Mouse (Mus musculus) embryonic facial prominence, embryonic 10.5 days (tissue): Measurements from ENCODE around the gene Ctdsp2. TPM values are rescaled to one million over a fixed set of nuclear protein-coding genes. Genes with fewer than 3 reads are reported as not detected.

Experiments
- DNase-seq: peaks from one replicate; pipeline ENCODE4 v3.0.0-alpha.2; 2017; ENCODE audit warnings: low spot score
- H3K27ac ChIP-seq: fragments of 300-500 bp; sonication (generic); replicated peaks from 2 replicates; pipeline ENCODE4 v1.5.1; 2016; ENCODE audit warnings: mild to moderate bottlenecking
- H3K27me3 ChIP-seq: fragments of 300-500 bp; sonication (generic); replicated peaks from 2 replicates; pipeline ENCODE4 v1.6.1; 2016; ENCODE audit warnings: low read depth, mild to moderate bottlenecking; ENCODE audit not compliant: poor library complexity, severe bottlenecking
- H3K36me3 ChIP-seq: fragments of 300-500 bp; sonication (generic); replicated peaks from 2 replicates; pipeline ENCODE4 v1.6.1; 2016; ENCODE audit warnings: mild to moderate bottlenecking, moderate library complexity
- H3K4me1 ChIP-seq: fragments of 300-500 bp; sonication (generic); 2 replicates; pipeline ENCODE4 v1.6.1; 2016
- H3K4me3 ChIP-seq: fragments of 300-500 bp; sonication (generic); 2 replicates; pipeline ENCODE4 v1.5.1; 2016; ENCODE audit warnings: mild to moderate bottlenecking, moderate library complexity
- H3K9me3 ChIP-seq: fragments of 300-500 bp; sonication (generic); 2 replicates; pipeline ENCODE4 v1.6.1; 2016; ENCODE audit warnings: mild to moderate bottlenecking
- WGBS: fragments of 180-500 bp; shearing (Covaris S2); methylation state at CpG from one replicate; pipeline ENCODE4 v1.1.7; 2016; 5-methylcytosine and 5-hydroxymethylcytosine counted together
- polyA plus RNA-seq: library from polyadenylated mRNA; unstranded; fragments of >200 nt; fragmentation: Nextera tagmentation; extraction: Ambion mirVana; gene quantifications from 2 replicates; pipeline ENCODE4 v1.2.1, GENCODE M21; 2016

Gene Ctdsp2
- polyA plus RNA-seq, 1 experiment from 2014 or later, result 49.3 TPM

- H3K27ac ChIP-seq, result no peak overlapping the region
- 87% methylated on average over 4 of the region's 4 CpGs for WGBS
- peaks cover under 1% of the 10 kb centered on the region; the same call in 1 of the 2 replicates for H3K27me3 ChIP-seq
- no peak overlapping the region for H3K4me3 ChIP-seq
- H3K36me3 ChIP-seq, result no peaks in the 10 kb centered on the region
- H3K4me1 ChIP-seq, result peaks cover 9% of the 10 kb centered on the region
- no peak for DNase-seq
- no peaks in the 10 kb centered on the region for H3K9me3 ChIP-seq
These were observed 27.9 kb upstream of the Ctdsp2 start for GRCm38 (mm10) chr10:126950572-126950971.

- no peaks in the 10 kb centered on the region for H3K9me3 ChIP-seq
- peaks cover 18% of the 10 kb centered on the region for H3K27me3 ChIP-seq
- H3K27ac ChIP-seq, result no peak overlapping the region
- 84% methylated on average over 1 of the region's 1 CpGs for WGBS
- no peak overlapping the region for H3K4me3 ChIP-seq
- H3K4me1 ChIP-seq, result peaks cover 21% of the 10 kb centered on the region
- no peak for DNase-seq
- H3K36me3 ChIP-seq, result no peaks in the 10 kb centered on the region
These were observed 26.1 kb upstream of the Ctdsp2 start for GRCm38 (mm10) chr10:126952375-126952774.

- no peaks in the 10 kb centered on the region for H3K36me3 ChIP-seq
- H3K4me3 ChIP-seq, result no peak overlapping the region
- 90% methylated on average over 3 of the region's 3 CpGs for WGBS
- H3K9me3 ChIP-seq, result no peaks in the 10 kb centered on the region
- H3K27ac ChIP-seq, result no peak overlapping the region
- no peak for DNase-seq
- H3K27me3 ChIP-seq, result peaks cover 18% of the 10 kb centered on the region
- H3K4me1 ChIP-seq, result peaks cover 27% of the 10 kb centered on the region
These were observed 25.5 kb upstream of the Ctdsp2 start for GRCm38 (mm10) chr10:126953029-126953471.

- 11% methylated on average over 15 of the region's 15 CpGs for WGBS
- Histone ChIP-seq H3K9me3 (no peaks in the 10 kb centered on the region), H3K27ac (peak overlapping the region; percentile 74), H3K4me3 (peak overlapping the region; percentile 45), H3K36me3 (no peaks in the 10 kb centered on the region), H3K27me3 (peaks cover 40% of the 10 kb centered on the region), H3K4me1 (peaks cover 30% of the 10 kb centered on the region)
- no peak for DNase-seq
These were observed 21.7 kb upstream of the Ctdsp2 start for GRCm38 (mm10) chr10:126956692-126957358.

- H3K27ac ChIP-seq, result peak overlapping the region; percentile 74
- H3K27me3 ChIP-seq, result peaks cover 40% of the 10 kb centered on the region
- WGBS, result 2% methylated on average over 25 of the region's 25 CpGs
These were observed 21.0 kb upstream of the Ctdsp2 start for GRCm38 (mm10) chr10:126957359-126958107.

GRCm38 (mm10) chr10:126960496-126960895 lies 18.0 kb upstream of the Ctdsp2 start:
- WGBS, result 78% methylated on average over 8 of the region's 8 CpGs

More at GRCm38 (mm10) chr10:126957359-126958107, 21.0 kb upstream of the Ctdsp2 start:
- DNase-seq, result peak; percentile 79
- Histone ChIP-seq H3K36me3 (no peaks in the 10 kb centered on the region), H3K4me1 (peaks cover 37% of the 10 kb centered on the region), H3K9me3 (no peaks in the 10 kb centered on the region), H3K4me3 (peak overlapping the region; percentile 45)

GRCm38 (mm10) chr10:126961757-126962156 lies 16.8 kb upstream of the Ctdsp2 start:
- H3K27me3 ChIP-seq, result peaks cover 28% of the 10 kb centered on the region
- no peaks in the 10 kb centered on the region for H3K36me3 ChIP-seq
- peaks cover 42% of the 10 kb centered on the region for H3K4me1 ChIP-seq
- WGBS, result 72% methylated on average over 10 of the region's 10 CpGs
- peak overlapping the region; percentile 29 for H3K4me3 ChIP-seq
- no peaks in the 10 kb centered on the region for H3K9me3 ChIP-seq
- H3K27ac ChIP-seq, result peak overlapping the region; percentile 71
- DNase-seq, result no peak

More at GRCm38 (mm10) chr10:126960496-126960895, 18.0 kb upstream of the Ctdsp2 start:
- Histone ChIP-seq H3K9me3 (no peaks in the 10 kb centered on the region), H3K27me3 (peaks cover 40% of the 10 kb centered on the region), H3K4me1 (peaks cover 47% of the 10 kb centered on the region), H3K27ac (no peak overlapping the region), H3K4me3 (no peak overlapping the region), H3K36me3 (no peaks in the 10 kb centered on the region)
- no peak for DNase-seq

- Histone ChIP-seq H3K9me3 (no peaks in the 10 kb centered on the region), H3K4me1 (peaks cover 35% of the 10 kb centered on the region), H3K27ac (peak overlapping the region; percentile 71), H3K27me3 (peaks cover 22% of the 10 kb centered on the region), H3K36me3 (no peaks in the 10 kb centered on the region), H3K4me3 (peak overlapping the region; percentile 29)
- peak; percentile 67 for DNase-seq
- 30% methylated on average over 15 of the region's 15 CpGs for WGBS
These were observed 16.1 kb upstream of the Ctdsp2 start for GRCm38 (mm10) chr10:126962271-126962965.

- WGBS, result 43% methylated on average over 6 of the region's 6 CpGs
- Histone ChIP-seq H3K27ac (peak overlapping the region; percentile 44; the same call in 1 of the 2 replicates), H3K9me3 (no peaks in the 10 kb centered on the region)
These were observed 15.6 kb upstream of the Ctdsp2 start for GRCm38 (mm10) chr10:126962966-126963330.

GRCm38 (mm10) chr10:126963821-126964220 lies 14.7 kb upstream of the Ctdsp2 start:
- Histone ChIP-seq H3K36me3 (no peaks in the 10 kb centered on the region), H3K9me3 (no peaks in the 10 kb centered on the region), H3K27me3 (peaks cover 22% of the 10 kb centered on the region), H3K4me3 (no peak overlapping the region), H3K4me1 (peaks cover 29% of the 10 kb centered on the region), H3K27ac (no peak overlapping the region)
- DNase-seq, result no peak
- 87% methylated on average over 8 of the region's 8 CpGs for WGBS

More at GRCm38 (mm10) chr10:126962966-126963330, 15.6 kb upstream of the Ctdsp2 start:
- Histone ChIP-seq H3K27me3 (peaks cover 22% of the 10 kb centered on the region), H3K4me1 (peaks cover 30% of the 10 kb centered on the region), H3K36me3 (no peaks in the 10 kb centered on the region), H3K4me3 (no peak overlapping the region)
- no peak for DNase-seq

GRCm38 (mm10) chr10:126971363-126972050 lies 7.0 kb upstream of the Ctdsp2 start:
- DNase-seq, result peak; percentile 48
- Histone ChIP-seq H3K4me3 (peak overlapping the region; percentile 46), H3K36me3 (no peaks in the 10 kb centered on the region), H3K27me3 (0 out of 2 replicates have a peak, but pooled peaks cover 8% of the 10 kb centered on the region), H3K27ac (peak overlapping the region; percentile 85), H3K9me3 (no peaks in the 10 kb centered on the region), H3K4me1 (peaks cover 35% of the 10 kb centered on the region)
- 5% methylated on average over 12 of the region's 12 CpGs for WGBS
